Mouse (Mus musculus): Measurements from ENCODE around the gene Tuba8. TPM values are rescaled to one million over a fixed set of nuclear protein-coding genes. Genes with fewer than 3 reads are reported as not detected.

Gene Tuba8
- polyA plus RNA-seq, 1 experiment from 2014 or later = 0.49 TPM

DNA sequence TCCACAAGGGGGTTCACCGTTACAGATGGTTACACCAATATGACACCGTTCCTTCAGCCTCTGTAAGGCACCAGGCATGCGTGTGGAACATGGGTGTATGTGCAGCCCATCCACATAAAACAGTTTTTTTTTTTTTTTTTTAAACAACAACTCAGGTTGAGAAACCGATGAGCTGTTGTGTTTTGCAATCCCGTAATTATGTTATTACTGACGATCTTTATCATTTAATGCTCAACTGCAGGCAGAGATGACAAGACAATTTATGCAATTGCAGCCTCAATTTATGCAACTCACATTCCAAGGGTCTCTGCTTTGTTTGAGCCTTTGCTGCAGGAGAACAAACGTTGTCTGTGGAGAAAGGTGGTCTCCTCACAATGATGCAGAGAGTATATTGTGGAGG lies 30.6 kb upstream of the Tuba8 start:
- 67% methylated on average over 7 of the region's 7 CpGs for WGBS
- Histone ChIP-seq H3K27me3 (replicated peaks) (0 out of 2 replicates have a peak, but pooled peaks cover 3% of the 10 kb centered on the region), H3K27ac (no peak overlapping the region), H3K4me1 (replicated peaks) (peaks cover 16% of the 10 kb centered on the region; the same call in 1 of the 2 replicates), H3K9ac (no peak overlapping the region), H3K9me3 (no peaks in the 10 kb centered on the region), H3K4me2 (replicated peaks) (no peak overlapping the region), H3K36me3 (no peaks in the 10 kb centered on the region), H3K4me3 (replicated peaks) (no peak overlapping the region)
- no peak for ATAC-seq

DNA sequence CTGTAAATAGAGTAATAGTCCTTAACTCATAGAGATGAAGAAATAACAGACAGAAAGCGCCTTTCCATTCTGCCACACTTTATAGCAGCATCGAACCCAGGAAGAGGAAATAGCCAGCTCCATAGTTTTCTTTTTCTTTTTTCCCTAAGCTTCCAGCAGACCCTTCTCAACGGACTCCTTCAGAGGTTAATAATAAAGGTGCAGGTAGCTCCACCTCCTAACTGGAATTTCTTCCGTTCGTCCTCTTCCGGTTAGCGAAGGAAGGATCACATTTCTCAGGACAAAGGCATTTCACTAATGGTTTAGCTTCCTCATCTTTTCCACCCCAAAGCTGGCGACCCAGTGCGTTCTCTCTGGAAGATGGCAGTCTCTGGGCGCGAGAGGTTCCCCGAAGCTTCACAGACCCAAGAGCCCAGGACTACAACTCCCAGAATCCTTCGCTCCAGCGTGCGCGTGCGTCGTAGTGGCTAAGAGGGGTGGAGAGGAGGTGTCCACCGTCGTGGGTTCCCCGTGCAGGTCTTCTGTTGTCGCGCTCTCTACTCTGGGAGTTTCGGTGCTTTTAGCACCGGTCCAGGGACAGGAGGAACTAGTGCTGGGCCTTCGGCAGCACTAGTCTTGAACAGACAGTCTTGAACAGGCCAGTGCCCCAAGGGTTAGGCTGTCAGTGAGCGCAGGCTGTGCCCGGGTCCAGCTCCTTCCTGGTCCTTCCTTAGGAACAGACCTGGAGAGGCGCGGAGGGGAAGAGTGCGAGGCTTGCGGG lies 26.9 kb upstream of the Tuba8 start, which contains the start of gene Pex26:
Gene Pex26 (plus strand): TSS at position 254 of the 760 bp plus-strand sequence.
- H3K4me1 ChIP-seq (replicated peaks) = peaks cover 16% of the 10 kb centered on the region; the same call in 1 of the 2 replicates
- H3K36me3 ChIP-seq = 0 out of 2 replicates have a peak, but pooled peaks cover 7% of the 10 kb centered on the region
- peak within 1 kb of the TSS; percentile 75 for H3K27ac ChIP-seq
- ATAC-seq = peak; percentile 87
- H3K9me3 ChIP-seq = no peaks in the 10 kb centered on the region
- peak within 1 kb of the TSS; percentile 55 for H3K9ac ChIP-seq
- H3K4me2 ChIP-seq (replicated peaks) = peak within 1 kb of the TSS; percentile 93
- peak within 1 kb of the TSS; percentile 55 for H3K4me3 ChIP-seq (replicated peaks)
- H3K27me3 ChIP-seq (replicated peaks) = 0 out of 2 replicates have a peak, but pooled peaks cover 3% of the 10 kb centered on the region
- WGBS = 2% methylated on average over 32 of the region's 32 CpGs

DNA sequence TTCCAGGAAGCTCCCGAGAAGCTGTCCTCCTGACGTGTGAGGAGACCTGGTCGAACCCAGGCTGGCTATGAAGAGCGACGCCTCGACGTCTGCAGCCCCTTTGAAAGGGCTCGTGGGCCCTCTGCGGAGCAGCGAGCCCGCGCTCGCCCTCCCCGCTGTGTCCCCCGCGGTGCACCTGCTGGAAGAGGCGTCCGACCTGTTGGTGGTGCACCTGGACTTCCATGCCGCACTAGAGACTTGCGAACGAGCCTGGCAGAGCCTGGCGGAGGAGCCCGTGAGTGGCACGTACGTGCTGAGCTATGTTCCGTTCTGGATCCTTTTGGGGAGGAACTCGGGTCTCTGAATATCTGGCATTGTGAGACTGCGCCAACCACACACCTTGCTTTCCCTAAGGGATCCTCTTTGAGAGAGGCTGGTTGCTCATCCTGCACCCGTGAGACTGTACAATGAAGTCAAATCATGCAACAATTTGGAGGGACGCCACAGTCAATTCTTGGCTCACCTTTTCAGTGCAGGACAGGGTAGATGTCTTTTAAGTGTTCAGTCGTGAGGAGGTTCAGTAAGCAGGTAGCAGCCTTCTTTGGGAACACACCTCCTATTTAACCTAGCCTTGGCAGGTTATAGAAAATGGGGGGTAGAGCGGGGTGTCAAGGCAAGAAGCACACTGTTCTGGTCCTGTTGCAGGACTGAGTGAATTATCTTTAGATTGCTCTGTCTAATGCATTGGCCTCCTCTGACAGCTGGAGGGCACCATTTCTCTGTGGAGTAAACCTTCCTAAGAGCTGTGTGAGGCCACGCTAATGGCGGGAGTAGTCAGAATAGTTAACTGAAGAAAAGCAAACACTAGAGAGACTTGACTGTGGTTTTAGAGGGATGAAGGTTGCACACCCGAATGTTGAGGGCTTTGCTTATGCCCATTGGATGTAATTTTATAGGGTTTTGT lies 26.0 kb upstream of the Tuba8 start:
- Histone ChIP-seq H3K4me1 (replicated peaks) (peaks cover 16% of the 10 kb centered on the region; the same call in 1 of the 2 replicates), H3K36me3 (0 out of 2 replicates have a peak, but pooled peaks cover 7% of the 10 kb centered on the region), H3K27me3 (replicated peaks) (0 out of 2 replicates have a peak, but pooled peaks cover 3% of the 10 kb centered on the region), H3K27ac (peak overlapping the region; percentile 75), H3K4me3 (replicated peaks) (peak overlapping the region; percentile 55), H3K9me3 (no peaks in the 10 kb centered on the region), H3K9ac (peak overlapping the region; percentile 55), H3K4me2 (replicated peaks) (peak overlapping the region; percentile 93)
- peak; percentile 83 for ATAC-seq
- 2% methylated on average over 35 of the region's 35 CpGs for WGBS

DNA sequence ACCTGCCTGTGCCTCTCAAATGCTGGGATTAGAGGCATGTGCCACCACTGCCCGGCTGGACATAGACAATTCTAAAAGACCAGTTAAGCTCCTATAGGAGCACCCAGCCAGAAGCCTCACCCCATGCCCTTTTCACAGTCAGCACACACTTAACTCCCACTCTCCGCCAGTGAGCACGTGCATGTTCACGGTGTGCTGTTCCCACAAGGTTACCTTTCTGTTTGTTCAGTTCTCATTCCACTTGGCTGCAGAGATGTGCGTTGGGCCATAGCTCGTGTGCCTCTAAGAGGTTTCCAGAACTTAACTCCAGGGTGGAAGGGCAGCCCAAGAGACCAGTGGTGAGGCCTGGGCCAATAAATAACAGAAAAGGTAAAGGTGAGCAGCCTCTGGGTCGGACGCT lies 25.3 kb upstream of the Tuba8 start:
- Histone ChIP-seq H3K27me3 (replicated peaks) (no peaks in the 10 kb centered on the region), H3K27ac (no peak overlapping the region), H3K9ac (peak overlapping the region; percentile 26; the same call in 1 of the 2 replicates), H3K9me3 (no peaks in the 10 kb centered on the region), H3K4me2 (replicated peaks) (peak overlapping the region; percentile 93), H3K4me3 (replicated peaks) (peak overlapping the region; percentile 55), H3K36me3 (0 out of 2 replicates have a peak, but pooled peaks cover 11% of the 10 kb centered on the region), H3K4me1 (replicated peaks) (peaks cover 16% of the 10 kb centered on the region; the same call in 1 of the 2 replicates)
- peak; percentile 19 for ATAC-seq
- WGBS = 63% methylated on average over 8 of the region's 8 CpGs

DNA sequence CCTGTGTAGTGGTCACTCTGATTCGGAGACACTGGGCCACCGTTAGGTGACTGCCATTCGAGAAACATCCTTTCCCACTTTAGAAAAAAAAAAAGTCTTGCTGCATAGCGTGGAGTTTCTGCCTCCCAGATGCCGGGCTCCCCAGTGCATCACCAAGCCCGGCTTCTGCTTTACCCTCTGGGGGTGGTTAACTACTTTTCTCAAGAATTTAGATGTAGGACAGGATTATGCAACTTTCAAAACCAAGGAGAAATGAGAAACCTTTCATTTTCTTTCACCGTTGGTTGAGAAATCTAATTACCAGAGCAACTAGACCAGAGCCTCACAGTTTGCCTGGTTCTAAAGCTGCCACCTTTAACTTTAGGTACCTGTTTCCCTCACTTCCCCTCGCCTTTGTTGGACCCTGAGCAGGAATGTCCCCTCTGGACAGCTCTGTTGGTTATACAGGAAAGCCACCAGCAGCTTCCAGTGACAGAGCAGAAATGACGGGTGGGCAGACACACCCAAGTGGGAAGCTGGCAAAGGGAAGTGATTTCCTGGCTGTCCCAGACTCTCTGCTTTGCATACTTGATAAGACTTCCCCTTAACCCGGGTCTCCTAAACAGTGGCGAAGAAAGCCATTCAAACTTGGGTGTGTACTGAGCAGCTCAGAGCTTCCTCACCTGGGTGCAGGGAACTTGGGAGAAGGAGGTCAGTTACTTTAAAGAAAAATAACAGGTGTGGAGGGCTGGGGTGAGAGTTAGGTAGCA lies 19.1 kb upstream of the Tuba8 start:
- peak; percentile 40; the same call in 1 of the 2 replicates for ATAC-seq
- Histone ChIP-seq H3K36me3 (peaks cover 18% of the 10 kb centered on the region), H3K4me2 (replicated peaks) (no peak overlapping the region), H3K9ac (no peak overlapping the region), H3K9me3 (no peaks in the 10 kb centered on the region), H3K27me3 (replicated peaks) (no peaks in the 10 kb centered on the region), H3K4me1 (replicated peaks) (no peaks in the 10 kb centered on the region), H3K4me3 (replicated peaks) (no peak overlapping the region), H3K27ac (no peak overlapping the region)
- 75% methylated on average over 11 of the region's 11 CpGs for WGBS

DNA sequence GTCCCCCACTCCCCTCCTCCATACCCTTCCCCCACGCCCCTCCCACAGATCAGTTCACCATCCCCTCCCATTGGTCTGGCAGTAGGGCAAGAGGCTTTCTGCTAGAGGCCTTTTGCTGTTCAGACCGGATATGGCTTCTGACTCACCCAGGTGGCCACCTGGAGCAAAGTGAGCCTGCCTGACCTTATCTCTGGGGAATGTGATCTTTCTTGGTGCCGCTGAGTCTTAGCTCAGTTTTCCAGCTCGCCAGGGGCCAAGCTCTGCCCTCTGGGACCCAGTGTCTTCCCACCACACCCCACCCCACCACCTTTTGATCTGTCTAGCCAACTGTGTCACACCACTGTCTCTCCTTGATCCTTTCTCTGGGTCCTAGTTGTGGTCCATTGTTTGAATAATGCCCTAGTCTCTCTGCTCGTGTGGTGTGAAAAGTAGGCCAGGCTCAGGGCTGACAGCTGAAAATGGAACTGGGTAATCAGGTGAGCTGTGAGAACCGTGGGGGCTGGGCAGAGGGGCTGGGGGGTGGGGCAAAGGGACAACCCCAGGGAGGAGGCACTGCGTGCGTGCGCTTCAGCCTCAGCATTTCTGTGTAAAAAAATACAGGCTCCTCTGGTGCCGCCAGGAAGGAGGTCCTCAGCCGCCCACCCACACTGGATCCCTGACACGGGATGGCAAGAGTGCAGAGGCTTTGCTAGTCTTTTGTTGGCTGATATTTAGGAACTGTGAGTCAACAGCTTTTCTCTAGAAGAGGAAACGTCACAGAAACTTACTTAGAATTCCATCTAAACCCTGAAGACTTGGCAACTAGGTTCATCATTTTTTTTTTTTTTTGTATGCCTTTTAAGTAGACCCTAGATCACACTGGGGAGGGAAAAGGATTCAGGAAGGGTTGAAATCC lies 16.2 kb upstream of the Tuba8 start:
- H3K4me1 ChIP-seq (replicated peaks) = 0 out of 2 replicates have a peak, but pooled peaks cover 5% of the 10 kb centered on the region
- 52% methylated on average over 13 of the region's 13 CpGs for WGBS
- no peak overlapping the region for H3K27ac ChIP-seq
- peaks cover 11% of the 10 kb centered on the region for H3K36me3 ChIP-seq
- H3K4me2 ChIP-seq (replicated peaks) = no peak overlapping the region
- H3K27me3 ChIP-seq (replicated peaks) = no peaks in the 10 kb centered on the region
- H3K9me3 ChIP-seq = no peaks in the 10 kb centered on the region
- no peak overlapping the region for H3K9ac ChIP-seq
- H3K4me3 ChIP-seq (replicated peaks) = no peak overlapping the region
- peak; percentile 40; the same call in 1 of the 2 replicates for ATAC-seq

DNA sequence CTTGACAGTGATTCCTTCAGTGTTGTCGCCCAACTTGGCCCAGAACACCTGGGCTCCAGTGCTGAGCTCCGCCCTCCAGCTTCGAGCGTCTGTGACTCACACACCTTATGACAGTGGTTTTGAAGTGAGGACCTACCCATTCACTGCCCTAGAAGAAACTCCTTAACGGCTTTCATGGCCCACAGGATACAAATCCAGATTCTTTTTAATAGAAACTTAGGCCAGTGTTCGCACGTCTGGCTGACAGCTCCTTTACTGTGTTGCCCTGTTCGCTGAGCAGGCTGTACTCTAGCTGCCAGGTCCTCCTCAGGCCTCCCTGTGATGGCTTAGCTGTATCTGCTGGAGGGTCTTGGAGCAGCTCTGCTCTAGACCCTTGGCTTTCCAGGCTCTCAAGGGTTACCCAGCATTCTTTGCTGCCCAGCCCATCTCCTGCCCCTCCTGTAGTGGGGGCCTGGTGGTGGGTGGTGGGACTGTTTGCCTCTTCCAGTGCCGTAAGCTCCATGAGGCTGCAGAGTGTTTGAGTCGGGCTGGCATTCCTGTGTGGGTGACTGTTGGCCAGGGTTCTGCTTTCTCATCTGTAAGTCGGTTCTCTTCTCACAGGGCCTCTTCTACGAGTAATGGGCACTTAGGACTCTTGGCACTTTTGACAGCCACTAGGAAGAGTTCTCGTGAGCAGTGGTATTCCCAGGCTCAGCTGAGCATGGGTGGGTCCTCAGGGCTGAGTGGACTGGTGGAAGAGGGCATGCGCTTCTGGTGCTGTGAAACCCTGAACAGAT lies 15.4 kb upstream of the Tuba8 start:
- H3K4me3 ChIP-seq (replicated peaks) = no peak overlapping the region
- peaks cover 7% of the 10 kb centered on the region for H3K36me3 ChIP-seq
- no peak for ATAC-seq
- 0 out of 2 replicates have a peak, but pooled peaks cover 5% of the 10 kb centered on the region for H3K4me1 ChIP-seq (replicated peaks)
- no peaks in the 10 kb centered on the region for H3K27me3 ChIP-seq (replicated peaks)
- H3K27ac ChIP-seq = no peak overlapping the region
- 77% methylated on average over 14 of the region's 14 CpGs for WGBS
- no peak overlapping the region for H3K4me2 ChIP-seq (replicated peaks)
- H3K9me3 ChIP-seq = no peaks in the 10 kb centered on the region
- H3K9ac ChIP-seq = no peak overlapping the region

DNA sequence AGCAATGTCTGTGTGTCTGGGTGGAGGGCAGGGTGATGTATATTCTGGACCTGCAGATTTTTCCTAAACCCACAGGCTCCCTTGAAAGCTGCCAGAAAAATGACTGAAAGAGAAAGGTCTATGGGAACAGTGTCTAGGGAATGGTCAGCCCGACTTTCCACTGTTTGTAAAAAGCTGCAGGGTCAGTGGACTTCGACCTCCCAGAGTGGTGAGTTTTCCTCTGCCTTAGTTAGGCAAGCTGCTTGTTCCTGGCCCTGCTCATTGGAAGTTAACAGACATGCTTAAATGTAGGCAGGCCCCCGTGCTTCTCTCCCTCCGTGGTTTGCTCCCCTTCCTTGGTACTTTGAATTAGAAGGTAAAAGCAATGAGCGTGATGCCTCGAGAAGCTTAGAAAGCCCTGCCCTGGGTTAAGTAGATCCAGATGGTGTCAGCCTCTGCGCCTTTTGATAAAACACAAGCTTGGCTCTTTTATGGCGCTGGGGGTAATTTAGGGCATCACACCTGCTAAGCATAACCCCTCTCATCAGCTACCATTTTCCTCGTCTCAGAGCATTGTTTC lies 12.6 kb upstream of the Tuba8 start:
- H3K27ac ChIP-seq = no peak overlapping the region
- peaks cover 6% of the 10 kb centered on the region for H3K36me3 ChIP-seq
- H3K4me3 ChIP-seq (replicated peaks) = no peak overlapping the region
- WGBS = 36% methylated on average over 9 of the region's 9 CpGs
- H3K4me2 ChIP-seq (replicated peaks) = no peak overlapping the region
- H3K27me3 ChIP-seq (replicated peaks) = no peaks in the 10 kb centered on the region
- no peak overlapping the region for H3K9ac ChIP-seq
- 0 out of 2 replicates have a peak, but pooled peaks have one; percentile 10 for ATAC-seq
- H3K4me1 ChIP-seq (replicated peaks) = 0 out of 2 replicates have a peak, but pooled peaks cover 5% of the 10 kb centered on the region
- no peaks in the 10 kb centered on the region for H3K9me3 ChIP-seq

DNA sequence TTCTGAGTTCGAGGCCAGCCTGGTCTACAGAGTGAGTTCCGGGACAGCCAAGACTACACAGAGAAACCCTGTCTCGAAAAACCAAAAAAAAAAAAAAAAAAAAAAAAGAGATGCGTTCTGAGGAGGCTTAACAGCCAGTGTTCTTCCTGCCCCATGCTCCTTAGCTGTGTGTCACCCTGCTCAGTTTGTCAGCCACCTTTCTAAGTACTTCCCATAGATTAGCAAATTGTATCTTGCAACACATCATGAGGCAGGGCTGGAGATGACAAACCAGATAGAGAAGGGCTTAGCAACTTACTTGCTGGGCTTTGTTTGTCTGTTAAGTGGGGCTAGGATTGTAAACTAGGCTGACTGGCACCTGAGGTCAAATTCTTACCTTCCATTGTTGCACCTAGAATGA lies 10.0 kb upstream of the Tuba8 start:
- H3K4me2 ChIP-seq (replicated peaks) = no peak overlapping the region
- H3K4me3 ChIP-seq (replicated peaks) = no peak overlapping the region
- 0 out of 2 replicates have a peak, but pooled peaks cover 5% of the 10 kb centered on the region for H3K4me1 ChIP-seq (replicated peaks)
- no peaks in the 10 kb centered on the region for H3K36me3 ChIP-seq
- no peak overlapping the region for H3K9ac ChIP-seq
- H3K9me3 ChIP-seq = no peaks in the 10 kb centered on the region
- ATAC-seq = no peak
- H3K27ac ChIP-seq = no peak overlapping the region
- WGBS = 82% methylated on average over 4 of the region's 4 CpGs
- no peaks in the 10 kb centered on the region for H3K27me3 ChIP-seq (replicated peaks)

DNA sequence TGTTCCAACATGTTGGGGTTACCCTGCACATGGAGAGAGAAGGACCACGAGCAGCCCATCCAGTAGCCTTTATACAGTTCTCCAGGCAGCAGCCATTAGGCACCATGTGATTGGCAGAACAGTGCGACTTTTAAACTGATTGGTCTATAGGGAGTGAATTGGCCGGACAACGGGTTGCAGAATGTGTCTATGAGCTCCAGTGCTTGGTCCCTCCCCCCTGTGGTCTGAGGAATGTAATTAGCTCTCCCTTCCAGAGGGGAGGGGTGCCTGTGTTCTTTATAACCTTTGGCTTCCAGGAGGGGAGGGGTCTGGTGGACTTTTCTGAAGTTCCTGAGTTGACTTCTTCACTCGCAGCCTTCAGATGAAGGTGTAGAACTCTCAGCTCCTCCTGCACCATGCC lies 8.5 kb upstream of the Tuba8 start:
- Histone ChIP-seq H3K9me3 (no peaks in the 10 kb centered on the region), H3K4me2 (replicated peaks) (no peak overlapping the region), H3K9ac (no peak overlapping the region), H3K4me3 (replicated peaks) (no peak overlapping the region), H3K27ac (no peak overlapping the region), H3K4me1 (replicated peaks) (0 out of 2 replicates have a peak, but pooled peaks cover 5% of the 10 kb centered on the region), H3K36me3 (no peaks in the 10 kb centered on the region), H3K27me3 (replicated peaks) (no peaks in the 10 kb centered on the region)
- ATAC-seq = no peak
- WGBS = 78% methylated on average over 5 of the region's 5 CpGs
